Mouse (Mus musculus): ENCODE measurements around the gene Rragd. TPM values are rescaled to one million over a fixed set of nuclear protein-coding genes. Genes with fewer than 3 reads are reported as not detected.

Rragd gene
- polyA plus RNA-seq, 1 experiment = 9.7 TPM

- no peak overlapping the region for H3K27ac ChIP-seq (ENCODE audit: control insufficient read depth, insufficient read depth, low read length)
- TF ChIP-seq CTCF (IDR thresholded peaks at IDR 0.05; ENCODE audit: borderline replicate concordance, control insufficient read depth, extremely low read depth, insufficient read depth, low read length, poor library complexity) (no peak), POLR2A (IDR thresholded peaks at IDR 0.05; ENCODE audit: control insufficient read depth, extremely low read depth, insufficient read depth, low read length, poor library complexity) (no peak)
- H3K4me1 ChIP-seq (replicated peaks; ENCODE audit: control insufficient read depth, insufficient read depth, low read length) = peaks cover 20% of the 10 kb centered on the region
- H3K36me3 ChIP-seq (ENCODE audit: control insufficient read depth, insufficient read depth, low read length) = no peaks in the 10 kb centered on the region
- H3K27me3 ChIP-seq (ENCODE audit: control insufficient read depth, insufficient read depth, low read length) = no peaks in the 10 kb centered on the region
- 92% methylated on average over 6 of the region's 6 CpGs for WGBS
- DNase-seq = no peak
- H3K4me3 ChIP-seq (ENCODE audit: control insufficient read depth, insufficient read depth, low read length) = no peak overlapping the region
Observed at GRCm38 (mm10) chr4:33071337-33071736, 88.5 kb downstream of the Rragd start.

Other genes with a start within 250 kb of the Rragd start
- gene Lyrm2, start 182.8 kb upstream of the Rragd start, polyA plus RNA-seq (2012; rRNA removed) = 11.6 and 12.4 TPM in 2 replicates
- gene Ankrd6, start 32.2 kb upstream of the Rragd start, polyA plus RNA-seq (2012; rRNA removed) = 12.5 and 12.6 TPM in 2 replicates
- 28.7 and 30.1 TPM in 2 replicates for gene Ube2j1, start 48.4 kb downstream of the Rragd start, polyA plus RNA-seq (2012; rRNA removed)
- gene Gabrr2, start 80.0 kb downstream of the Rragd start, polyA plus RNA-seq (2012; rRNA removed) = 3.0 and 3.9 TPM in 2 replicates
- 0.09 and 0.18 TPM in 2 replicates for gene Gabrr1, start 149.5 kb downstream of the Rragd start, polyA plus RNA-seq (2012; rRNA removed)
- 1.4 and 2.9 TPM in 2 replicates for gene Pm20d2, start 206.7 kb downstream of the Rragd start, polyA plus RNA-seq (2012; rRNA removed)
- 1.8 and 1.9 TPM in 2 replicates for gene Srsf12, start 226.0 kb downstream of the Rragd start, polyA plus RNA-seq (2012; rRNA removed)

Data from thymus, adult 2 months (tissue).